Mouse (Mus musculus) spleen, adult 10 weeks (tissue): Measurements from ENCODE around the gene Cep44. TPM values are rescaled to one million over a fixed set of nuclear protein-coding genes. Genes with fewer than 3 reads are reported as not detected.

Experiments used
- polyA plus RNA-seq: library from polyadenylated mRNA; stranded (reverse); fragments of 350-450 nt; fragmentation: Illumina TruSeq; extraction: RNeasy Lipid Tissue Mini Kit (QIAGEN cat#74804); gene quantifications from one replicate; pipeline ENCODE4 v1.2.3, GENCODE M21; 2015; ENCODE audit warnings: low replicate concordance; ENCODE audit not compliant: insufficient read depth

Gene Cep44
- polyA plus RNA-seq, result 26.6 TPM

GRCm38 (mm10) chr8:56550558-56551360, at the start of gene Cep44, which contains the start of gene Fbxo8:
Gene Cep44, minus strand, starts transcription at chr8:56551047.
Gene Fbxo8, plus strand, starts transcription at chr8:56551090.

Other genes starting within 250 kb of the Cep44 start
- gene Fbxo8, start within 50 bp of the Cep44 start, polyA plus RNA-seq, result 38.0 TPM